11 mouse cellular contexts compared by ENCODE assay signal in the genomic region with DNA sequence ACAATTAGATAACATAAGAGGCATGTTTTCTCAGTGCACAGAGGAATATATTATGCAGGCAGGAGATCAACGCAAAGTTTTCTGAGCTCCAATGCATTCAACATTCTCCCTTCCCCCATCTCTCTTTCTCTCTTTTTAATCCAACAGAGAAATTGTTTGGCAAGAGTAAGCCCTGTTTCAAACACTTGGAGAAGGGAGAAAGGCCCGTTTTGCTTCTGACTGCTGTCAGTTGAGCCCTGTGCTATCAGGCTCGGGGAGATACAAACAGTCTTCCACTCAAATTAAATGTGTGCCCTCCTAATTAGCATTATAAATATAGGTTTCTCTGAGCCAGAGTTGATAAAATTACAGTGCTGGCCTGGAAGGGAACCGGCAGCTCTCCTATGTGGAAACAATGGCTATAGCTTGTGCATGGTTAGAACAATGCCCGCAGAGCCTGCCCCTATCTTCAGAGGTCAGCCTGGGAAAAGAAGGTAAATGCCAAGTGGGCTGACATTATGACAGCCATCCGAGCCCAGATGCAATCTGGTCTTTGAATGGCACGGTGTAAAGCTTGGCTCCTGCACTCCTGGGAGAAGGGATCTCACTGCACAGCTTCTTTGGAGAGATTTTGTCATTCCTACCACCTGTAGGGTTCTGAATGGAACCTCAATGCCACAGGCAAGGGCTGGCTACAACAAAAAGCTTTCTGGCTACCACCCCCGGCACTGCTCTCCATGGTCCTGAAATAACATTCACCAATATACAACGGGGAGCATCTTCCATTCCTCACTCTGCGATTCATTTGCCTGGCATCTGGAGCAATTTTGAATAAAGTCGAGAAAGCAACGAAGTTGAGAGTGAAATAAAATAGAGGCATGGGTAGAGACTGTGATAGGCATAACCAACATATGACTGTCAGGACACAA.
DNase-seq lines count a peak whose midpoint lies in the region; ATAC-seq lines count a peak whose summit lies in the region.
"Had no signal": no experiment of that assay in that cellular context is flagged by ENCODE, and none has a peak within 500 bp of the region (broad histone marks: within the 10 kb centered on the region; RNA-seq: fewer than 3 reads in every experiment).

No protein-coding gene starts in this region.

- no peak overlapping the region for H3K4me3 ChIP-seq in neural tube, embryonic 15.5 days (replicated peaks)
- H3K4me3 ChIP-seq: heart, embryonic 13.5 days; limb, embryonic 15.5 days had no signal

- peaks cover 9% of the 10 kb centered on the region for H3K4me1 ChIP-seq in neural tube, embryonic 15.5 days
- H3K4me1 ChIP-seq: limb, embryonic 15.5 days had no signal

- H3K4me2 ChIP-seq in neural tube, embryonic 15.5 days: no peak overlapping the region
- H3K4me2 ChIP-seq: heart, embryonic 13.5 days; limb, embryonic 15.5 days had no signal

- DNase-seq in cerebellum, postnatal 10 days: peak; percentile 10 to 16
- no peak for DNase-seq in cerebellum, postnatal 36 days
- DNase-seq in neural tube, embryonic 10.5 days (ENCODE audit: extremely low spot score, low spot score): peak; percentile 19
- DNase-seq in forelimb bud, embryonic 11.5 days (ENCODE audit: low read depth, low spot score): peak; percentile 64
- DNase-seq in retina, postnatal 1 day: peak; percentile 50
- DNase-seq in testis, postnatal 10 days (ENCODE audit: low spot score): no peak
- DNase-seq: cerebellum, adult 9-10 months had no signal

- no peak for ATAC-seq in neural tube, embryonic 15.5 days (ENCODE audit: low FRiP score)
- no peak for ATAC-seq in granulocyte monocyte progenitor cell, adult 5-6 weeks (replicated peaks; ENCODE audit: poor library complexity, severe bottlenecking)

- WGBS in neural tube, embryonic 15.5 days: 37% methylated on average over 12 of the region's 12 CpGs

- H3K9me3 ChIP-seq in neural tube, embryonic 15.5 days (replicated peaks): no peaks in the 10 kb centered on the region
- H3K9me3 ChIP-seq: heart, embryonic 13.5 days; limb, embryonic 15.5 days had no signal

- H3K36me3 ChIP-seq in neural tube, embryonic 15.5 days: no peaks in the 10 kb centered on the region
- H3K36me3 ChIP-seq: heart, embryonic 13.5 days; limb, embryonic 15.5 days had no signal

- no peaks in the 10 kb centered on the region for H3K27me3 ChIP-seq in neural tube, embryonic 15.5 days (replicated peaks)
- H3K27me3 ChIP-seq: heart, embryonic 13.5 days; limb, embryonic 15.5 days had no signal

- no peak overlapping the region for H3K27ac ChIP-seq in neural tube, embryonic 15.5 days (replicated peaks)
- H3K27ac ChIP-seq: heart, embryonic 13.5 days; limb, embryonic 15.5 days had no signal

- H3K9ac ChIP-seq in neural tube, embryonic 15.5 days (replicated peaks): no peak overlapping the region
- H3K9ac ChIP-seq: heart, embryonic 13.5 days; limb, embryonic 15.5 days had no signal

Comparison
In these comparisons a context has a peak if more than half of its experiments do, and no peak if none do; other contexts are left out.
1. DNase-seq: peak in cerebellum, postnatal 10 days (2 of 2), neural tube, embryonic 10.5 days (single experiment), forelimb bud, embryonic 11.5 days (single experiment) and retina, postnatal 1 day (single experiment); none in cerebellum, postnatal 36 days (0 of 2) and testis, postnatal 10 days (single experiment).